Mouse (Mus musculus) adrenal gland, postnatal 10 days (tissue): Measurements from ENCODE around the gene Utp3. TPM values are rescaled to one million over a fixed set of nuclear protein-coding genes. Genes with fewer than 3 reads are reported as not detected.

Experiments
- DNase-seq: peaks from one replicate; pipeline ENCODE4 v3.0.0; 2021; ENCODE audit warnings: mixed read lengths
- total RNA-seq, 2 experiments: library from RNA; stranded (reverse); gene quantifications; 2 replicates each; pipeline ENCODE4 v1.2.3; 2021

Gene Utp3
- total RNA-seq, 2 experiments from 2014 or later = 30.5 to 31.9 TPM

DNA sequence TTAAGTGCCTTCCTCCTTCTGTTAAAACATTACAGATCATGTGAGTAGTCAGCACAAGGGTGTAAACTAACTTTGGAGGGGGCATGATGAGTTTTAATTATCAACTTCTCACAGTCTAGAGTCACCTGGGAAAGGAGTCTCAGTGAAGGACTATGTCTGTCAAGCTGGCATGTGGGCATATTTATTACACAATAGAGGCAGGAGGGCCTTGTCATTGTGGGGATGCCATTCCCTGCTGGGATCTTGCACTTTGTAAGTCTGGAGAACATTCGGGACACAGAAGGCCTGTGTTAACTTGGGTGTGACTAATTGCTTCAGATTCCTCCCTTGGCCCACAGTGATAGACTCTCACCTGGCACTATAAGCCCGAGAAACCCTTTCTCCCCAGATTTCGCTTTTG is 15.3 kb downstream of the Utp3 start:
- DNase-seq = no peak

DNA sequence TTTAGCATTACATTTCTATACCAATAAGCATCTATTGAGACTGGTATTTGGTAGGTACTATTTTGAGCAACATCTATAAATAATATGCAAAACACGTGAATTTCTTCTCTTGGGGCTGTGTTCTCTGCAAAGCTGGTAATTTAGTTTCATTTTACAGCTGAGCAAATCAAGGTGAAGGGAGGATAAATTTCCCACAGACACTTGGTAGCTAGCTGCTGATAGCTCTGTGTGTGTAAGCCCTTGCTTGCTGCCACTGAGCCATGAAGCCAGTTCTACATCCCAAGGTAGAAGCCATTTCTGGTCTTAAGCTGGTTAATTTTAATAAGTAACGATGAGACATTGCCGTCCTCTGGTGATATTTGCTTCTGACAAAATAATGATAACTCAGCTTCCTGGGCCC is 20.6 kb downstream of the Utp3 start:
- DNase-seq = no peak

DNA sequence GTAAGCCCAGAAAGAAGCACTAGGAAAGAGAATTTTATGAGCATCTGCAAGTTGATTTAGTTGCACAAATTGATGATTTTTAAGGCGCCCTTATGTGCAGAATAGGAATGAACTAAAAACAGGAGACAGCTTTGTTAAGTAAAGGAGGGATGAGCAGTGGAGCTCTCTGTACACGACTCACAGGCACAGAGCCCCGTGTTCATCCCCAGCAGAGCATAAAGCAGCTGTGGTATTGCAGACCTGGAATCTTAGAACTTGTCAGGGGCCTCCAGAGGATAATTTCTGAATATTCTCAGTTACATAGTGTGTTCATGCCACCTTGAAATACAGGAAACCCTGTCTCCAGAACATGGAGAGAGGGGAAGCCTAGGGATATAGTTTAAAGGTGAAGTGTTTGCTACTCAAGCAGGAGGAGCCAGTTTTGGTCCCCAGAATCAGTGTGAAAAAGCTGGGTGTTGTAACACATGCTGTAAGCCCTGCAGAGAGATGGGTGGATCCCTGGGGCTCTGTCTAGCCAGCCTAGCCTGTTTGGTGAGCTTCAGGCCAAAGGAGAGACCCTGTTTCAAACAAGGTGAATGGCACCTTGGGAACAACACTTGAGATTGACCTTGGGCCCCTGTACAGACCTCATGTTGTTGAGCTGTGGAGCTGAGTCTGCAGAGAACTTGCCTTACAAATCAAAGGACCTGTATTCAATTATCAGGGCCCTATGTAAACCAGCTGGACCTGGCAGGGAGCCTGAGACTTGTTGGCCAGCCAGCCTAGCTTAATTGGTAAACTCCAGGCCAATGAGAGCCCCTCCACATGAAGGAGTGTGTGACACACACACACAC is 21.5 kb downstream of the Utp3 start:
- DNase-seq = no peak

DNA sequence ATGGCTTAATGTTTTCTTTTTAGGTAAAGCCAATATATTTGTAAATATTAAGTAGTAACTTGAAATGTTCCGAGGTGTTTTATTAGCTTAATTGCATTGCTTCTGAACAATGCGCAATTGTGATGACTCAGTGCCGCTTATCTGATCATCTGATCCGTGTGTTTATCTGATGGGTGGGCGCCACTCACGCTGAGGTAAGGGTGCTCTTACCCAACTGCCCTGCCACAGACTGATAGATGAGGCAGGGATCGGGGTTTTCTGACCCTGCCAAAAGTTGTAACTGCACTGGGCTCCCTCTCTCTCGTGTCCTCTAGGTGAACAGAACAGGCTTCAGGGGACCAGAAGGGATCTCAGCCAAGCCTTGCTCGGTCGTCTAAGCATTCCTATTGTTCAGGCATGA is 26.4 kb downstream of the Utp3 start:
- no peak for DNase-seq

DNA sequence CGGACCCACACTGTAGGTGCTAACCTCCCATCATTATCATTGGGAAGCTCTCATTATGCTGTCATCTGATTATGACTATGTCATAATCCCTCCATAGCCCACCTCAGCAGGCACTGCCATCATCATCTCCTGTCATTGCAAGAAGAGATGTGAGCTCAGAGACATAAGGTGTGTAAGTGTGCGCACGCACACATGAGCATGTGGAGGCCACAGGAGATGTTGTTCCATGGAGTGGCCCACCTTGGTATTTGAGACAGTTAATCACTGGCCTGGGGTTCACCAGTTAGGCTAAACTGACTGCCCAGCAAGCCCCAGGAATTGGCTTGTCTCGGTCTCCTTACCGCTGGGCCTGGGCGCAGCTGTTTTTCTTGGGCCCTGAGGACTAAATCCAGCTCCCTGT is 27.1 kb downstream of the Utp3 start:
- DNase-seq = no peak

DNA sequence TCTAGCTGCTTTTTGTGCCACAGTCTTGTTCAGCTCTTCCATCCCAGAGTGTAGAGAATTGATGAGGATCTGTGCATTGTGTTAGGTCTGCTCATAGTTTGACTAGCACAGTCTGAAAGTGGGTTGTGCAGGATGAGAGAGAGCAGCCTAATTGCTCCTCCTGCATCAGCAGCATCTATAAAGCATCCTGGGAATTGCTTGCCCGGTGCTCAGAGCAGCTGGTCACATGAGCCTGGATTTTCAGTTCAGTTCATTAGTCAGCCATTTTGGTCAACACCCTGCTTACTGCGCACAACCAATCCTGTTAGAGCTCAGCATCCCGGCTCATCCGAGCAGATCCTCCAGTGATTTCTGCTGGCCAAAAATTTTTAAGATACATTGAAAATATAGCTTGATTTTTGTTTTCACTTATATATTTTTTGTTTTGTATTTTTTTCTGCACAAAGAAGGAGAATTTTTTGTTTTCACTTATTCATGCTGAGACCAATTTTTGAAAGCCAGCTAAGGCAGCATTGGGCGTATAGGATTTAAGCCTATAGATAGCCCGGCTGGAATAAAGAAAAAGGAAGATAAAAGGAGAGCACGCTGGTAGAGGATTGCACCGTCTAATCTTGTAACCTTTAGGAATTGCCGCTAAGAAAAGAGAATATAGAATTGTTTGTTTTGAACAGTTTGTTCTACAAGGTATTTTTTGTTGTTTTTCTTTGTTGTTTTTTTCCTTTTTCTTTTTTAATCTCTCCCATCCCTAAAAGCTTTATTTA is 29.2 kb downstream of the Utp3 start:
- DNase-seq = peak; percentile 35

DNA sequence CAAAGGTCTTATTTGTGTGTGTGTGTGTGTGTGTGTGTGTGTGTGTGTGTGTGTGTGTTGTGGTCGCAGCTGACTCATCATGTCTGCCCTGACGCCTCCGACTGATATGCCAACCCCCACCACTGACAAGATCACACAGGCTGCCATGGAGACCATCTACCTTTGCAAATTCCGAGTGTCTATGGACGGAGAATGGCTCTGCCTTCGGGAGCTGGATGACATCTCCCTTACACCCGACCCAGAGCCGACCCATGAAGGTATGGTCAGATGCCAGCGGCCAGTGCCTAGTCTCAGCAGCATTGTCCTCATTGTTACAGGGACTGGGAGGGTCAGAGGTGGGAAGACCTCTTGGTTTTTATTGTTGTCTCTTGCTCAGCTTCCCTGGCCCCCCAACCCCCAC is 29.8 kb downstream of the Utp3 start:
- DNase-seq = peak; percentile 23

DNA sequence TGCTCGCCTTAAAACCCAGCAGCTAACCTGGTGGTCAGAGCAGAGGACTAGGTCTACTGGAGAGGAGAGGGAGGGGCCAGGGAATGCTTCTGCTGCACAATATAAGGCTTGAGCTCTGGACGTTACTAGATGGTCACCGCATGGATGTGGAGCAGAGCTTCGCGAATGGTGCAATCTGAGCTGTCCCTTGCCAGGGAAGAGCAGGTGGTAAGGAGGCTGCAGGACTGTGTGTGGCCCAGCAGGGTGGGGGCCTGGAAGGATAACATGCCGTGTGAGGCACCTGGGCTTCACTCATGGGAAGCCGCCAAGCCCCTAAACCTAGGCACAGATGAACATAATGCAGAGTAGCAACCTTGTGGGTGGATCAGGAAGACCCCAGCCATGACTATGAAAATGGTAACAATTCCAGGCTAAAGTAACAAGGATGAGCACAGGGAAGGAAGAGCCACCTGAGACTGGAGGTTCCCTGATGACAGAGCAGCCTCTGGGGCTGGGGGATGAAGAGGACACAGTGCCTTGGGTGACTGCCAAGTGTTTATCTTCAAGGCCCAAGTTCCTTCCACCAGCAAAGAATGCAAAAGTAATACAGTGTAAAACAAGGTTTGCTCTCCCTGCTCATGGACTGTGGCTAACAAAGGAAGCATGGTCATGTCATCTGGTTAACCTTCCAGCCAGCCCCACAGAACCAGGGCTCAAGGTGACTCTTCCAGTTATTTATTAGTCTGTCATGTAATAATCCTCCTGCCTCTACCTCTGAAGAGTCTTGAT is 32.3 kb downstream of the Utp3 start:
- DNase-seq = peak; percentile 50

DNA sequence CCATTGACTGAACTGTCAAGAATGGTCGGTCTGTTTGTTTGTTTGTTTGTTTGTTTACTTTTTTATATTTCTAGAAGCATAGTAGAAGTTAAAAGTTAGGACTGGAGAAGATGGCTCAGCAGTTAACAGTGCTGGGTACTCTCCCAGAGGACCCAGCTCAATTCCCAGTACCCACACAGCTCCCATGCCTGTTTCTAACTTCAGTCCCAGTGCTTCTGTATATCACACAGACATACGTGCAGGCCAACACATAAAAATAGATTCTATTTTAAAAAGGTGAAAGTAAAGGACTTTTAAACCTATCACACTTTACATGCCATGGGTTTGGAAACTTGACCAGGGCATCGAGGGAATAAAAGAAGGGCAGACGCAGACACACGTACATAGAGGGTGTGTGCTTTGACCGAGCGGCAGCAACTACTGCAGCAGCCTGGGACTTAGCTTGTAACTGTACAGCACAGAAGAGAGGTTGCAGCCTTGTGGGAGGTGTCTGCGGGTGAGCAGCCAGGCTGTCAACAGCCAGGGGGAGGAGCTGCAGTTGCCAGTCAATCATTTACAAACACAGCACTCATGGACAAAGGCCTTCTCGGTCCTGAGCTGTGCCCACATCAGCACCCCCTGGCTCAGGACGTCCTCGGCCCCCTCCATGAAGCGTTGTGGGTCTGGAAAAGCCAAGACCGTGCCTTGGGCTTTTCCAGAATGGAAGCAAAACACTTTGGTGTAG is 33.1 kb downstream of the Utp3 start:
- peak; percentile 69 for DNase-seq

DNA sequence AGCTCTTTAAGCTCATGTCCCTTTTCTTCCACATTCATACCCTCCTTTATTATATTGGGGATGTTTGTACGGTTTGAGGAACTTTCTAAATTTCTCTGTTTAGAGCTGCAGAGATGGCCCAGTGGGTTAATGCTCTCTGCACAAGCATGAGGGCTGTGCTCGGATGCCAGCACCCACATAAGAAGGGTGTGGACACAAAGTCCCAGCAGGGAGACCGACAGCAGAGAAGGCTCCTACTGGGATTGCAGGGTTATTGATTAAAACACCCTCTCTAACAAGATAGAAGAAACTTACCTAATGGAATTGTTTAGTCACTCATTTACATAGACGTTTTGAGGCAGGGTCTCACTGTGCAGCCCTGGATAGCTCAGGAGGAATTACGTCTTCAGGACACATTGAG is 34.2 kb downstream of the Utp3 start:
- DNase-seq = no peak

DNA sequence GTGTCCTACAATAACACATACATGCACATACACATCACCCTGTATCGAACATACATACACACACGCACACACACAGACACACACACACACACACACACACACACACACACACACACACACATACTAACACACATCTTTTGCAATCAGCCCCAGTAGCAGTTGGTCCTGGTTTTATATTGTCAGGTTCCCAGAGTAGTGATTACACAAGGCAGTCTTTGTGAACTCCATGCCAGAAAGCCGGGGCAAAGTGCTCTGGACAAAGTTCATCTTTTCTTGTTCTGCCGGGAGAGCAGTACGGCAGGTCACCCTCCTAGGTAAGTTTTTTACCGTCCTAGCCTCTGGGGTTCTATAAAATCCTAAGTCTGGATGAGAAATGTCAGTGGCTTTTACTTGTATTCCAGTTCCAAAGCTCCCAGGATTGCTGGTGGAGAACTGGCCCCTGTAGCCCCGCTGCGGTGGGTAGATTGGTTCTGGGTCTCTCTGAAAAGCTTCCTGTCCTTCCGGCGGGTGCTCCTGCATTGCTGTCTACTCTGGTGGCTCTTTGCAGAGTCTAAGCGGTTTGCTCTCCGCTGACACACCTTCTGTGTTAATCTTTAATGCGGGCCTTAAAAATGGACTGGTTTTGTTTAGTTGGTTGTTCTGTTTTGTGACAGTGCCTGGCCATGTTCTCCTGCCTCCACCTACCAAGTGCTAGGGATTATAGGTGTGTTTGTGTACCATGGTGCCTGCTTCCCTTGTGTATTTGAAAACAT is 39.3 kb downstream of the Utp3 start:
- peak; percentile 38 for DNase-seq

DNA sequence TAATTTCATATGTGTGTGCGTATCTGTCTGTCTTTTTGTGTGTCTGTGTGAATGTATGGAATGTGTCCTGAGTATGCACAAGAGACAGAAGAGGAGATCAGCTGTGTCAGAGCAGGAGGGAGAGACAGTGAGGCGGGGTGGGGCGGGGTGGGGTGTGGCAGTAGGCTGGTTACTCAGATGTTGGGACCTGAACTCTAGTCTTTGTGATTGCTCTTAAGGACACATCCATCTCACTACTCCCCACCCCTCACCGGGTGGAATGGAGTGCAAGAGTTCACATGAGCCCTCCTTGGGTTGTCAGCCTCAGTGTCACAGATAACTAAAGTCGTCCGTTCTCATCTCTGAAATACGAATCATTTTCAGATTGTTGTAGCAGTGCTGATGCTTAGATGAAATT is 39.9 kb downstream of the Utp3 start:
- DNase-seq = no peak

DNA sequence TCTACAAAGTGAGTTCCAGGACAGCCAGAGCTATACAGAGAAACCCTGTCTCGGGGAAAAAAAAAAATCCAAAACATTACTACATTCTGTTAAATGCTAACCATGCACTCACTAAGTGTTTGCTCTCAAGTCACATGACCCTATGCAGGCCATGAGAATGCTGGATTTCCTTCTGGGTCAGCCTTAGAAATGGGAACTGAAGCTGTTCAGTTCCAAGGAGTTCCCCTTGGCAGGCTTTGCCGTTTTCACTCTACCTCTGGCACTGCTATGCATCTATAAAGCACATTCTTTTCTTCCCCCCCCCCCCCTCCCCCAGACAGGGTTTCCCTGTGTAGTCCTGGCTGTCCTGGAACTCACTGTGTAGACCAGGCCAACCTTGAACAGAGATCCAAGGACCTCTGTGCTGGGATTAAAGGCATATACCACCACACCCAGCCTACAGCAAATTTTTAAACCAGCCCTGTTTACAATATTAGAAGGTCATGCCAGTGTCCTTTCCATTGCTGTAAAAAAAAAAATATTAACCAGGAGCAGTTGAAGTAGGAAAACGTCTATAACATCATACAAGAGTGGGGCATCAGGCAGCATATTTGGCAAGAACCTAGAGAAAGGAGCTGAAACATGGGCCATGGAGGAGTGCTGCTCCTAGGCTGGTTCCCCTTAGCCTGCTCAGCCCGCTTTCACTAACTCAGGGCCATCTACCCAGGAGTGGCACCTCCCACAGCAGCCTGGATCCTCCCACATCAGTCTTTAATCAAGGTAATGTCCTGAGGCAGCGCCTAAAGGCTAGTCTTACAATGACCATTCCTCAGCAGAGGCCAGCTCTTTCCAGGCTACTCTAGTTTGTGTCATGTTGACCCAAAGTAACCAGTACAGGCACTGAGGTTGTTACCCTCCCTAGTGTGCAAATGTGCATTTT is 41.5 kb downstream of the Utp3 start:
- peak; percentile 18 for DNase-seq

DNA sequence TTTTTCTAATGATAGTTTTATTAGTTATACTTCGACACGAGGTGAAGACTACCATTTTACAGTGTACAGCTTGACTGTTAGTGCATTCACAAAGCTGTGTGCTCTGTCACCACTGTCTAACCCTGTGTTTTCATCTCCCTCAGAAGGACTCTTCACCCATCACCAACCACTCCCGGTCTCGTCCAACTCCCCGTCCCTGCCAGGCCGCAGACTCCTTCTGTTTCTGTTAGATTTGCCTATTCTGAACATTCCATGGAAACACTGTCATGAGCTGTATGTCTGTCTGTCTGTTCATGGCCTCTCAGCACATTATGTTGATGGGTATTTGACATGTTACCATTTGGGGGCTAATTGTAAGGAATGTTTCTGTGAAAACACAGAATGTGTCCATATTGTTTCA is 44.7 kb downstream of the Utp3 start:
- DNase-seq = no peak

DNA sequence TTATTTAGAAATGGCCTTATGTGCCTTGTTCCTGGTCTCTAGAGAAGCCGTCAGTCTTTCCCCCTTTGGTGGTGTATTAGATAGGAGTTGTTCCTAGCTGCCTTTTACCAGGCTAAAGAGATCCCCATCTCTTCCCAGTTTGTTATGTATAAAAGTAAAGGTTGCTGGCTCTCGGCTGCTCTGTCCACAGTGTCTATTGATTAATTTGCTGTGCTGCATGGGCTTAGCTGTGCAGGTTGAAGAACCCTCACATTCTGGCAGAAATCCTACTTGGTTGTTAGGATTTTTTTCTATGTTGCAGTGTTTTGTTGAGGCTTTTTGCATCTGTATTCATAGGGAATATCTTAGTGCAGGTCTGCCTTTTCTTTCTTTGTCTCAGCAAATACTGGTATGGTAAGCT is 47.8 kb downstream of the Utp3 start:
- no peak for DNase-seq

DNA sequence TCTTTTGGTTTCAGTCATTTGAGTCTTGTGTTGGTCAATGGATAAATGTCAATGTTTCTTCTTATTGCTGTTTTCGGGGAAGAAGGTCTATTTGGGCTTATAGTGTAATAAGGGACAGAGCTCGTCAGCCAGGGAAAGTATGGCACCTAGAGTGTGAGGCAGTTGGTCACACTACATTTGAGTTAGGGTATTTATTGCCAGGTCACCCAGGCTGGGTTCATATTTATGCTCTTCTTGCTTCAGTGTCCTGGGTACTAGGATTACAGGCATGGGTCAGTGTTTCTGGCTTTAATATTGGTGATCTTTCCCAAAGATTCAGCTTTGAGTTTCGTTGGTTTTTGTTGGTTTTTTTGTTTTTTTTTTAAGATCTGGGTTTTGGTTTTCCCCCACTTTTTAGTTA is 48.5 kb downstream of the Utp3 start:
- DNase-seq = no peak

DNA sequence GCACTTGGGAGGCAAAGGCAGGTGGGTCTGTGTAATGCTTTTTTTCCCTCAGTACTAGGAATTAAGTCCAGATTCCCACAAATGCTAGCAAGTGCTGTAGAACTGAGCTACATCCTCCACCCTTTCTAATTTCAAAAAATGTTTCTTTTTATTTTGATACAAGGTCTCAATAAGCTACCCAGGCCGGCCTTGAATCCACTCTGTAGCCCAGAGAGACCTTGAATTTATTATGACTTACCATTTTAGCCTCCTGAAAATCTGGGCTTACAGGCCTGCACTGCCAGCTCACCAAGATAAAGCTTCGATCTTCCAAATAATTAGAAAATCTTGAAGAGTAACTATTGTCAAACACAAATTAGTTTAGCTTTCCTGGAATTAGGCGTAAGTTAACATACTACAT is 49.8 kb downstream of the Utp3 start:
- DNase-seq = peak; percentile 32

DNA sequence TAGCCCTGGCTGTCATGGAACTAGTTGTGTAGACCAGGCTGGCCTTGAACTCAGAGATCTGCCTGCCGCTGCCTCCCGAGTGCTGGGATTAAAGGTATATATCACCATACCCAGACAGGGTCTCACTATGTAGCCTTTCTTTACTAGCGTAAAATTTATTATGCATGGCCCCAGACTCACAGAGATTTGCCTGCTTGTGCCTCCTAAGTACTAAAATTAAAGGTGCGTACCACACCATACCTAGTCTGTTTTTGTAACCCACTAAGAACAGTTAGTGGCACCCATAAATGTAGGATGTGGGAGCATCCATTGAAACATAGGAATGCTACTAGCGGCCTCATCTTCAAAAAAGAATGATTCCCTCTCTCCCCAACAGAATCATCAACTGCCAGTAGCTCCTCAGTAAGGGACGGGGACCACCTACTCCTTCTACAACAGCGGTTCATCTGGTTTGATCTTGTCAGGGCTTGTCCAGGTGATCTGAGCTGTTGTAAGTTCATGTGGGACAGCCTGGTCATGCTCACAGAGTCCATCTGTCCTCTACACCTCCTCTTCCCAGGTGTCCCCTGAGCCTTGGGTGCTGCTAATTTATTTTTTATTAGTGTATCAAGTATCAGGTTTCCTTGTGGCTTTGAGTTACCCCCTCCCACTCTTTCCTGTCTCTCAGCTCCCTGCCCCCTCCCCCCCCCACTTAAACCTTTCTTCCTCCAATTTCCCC is 50.5 kb downstream of the Utp3 start:
- no peak for DNase-seq
